Mouse (Mus musculus) ES-E14 (cell line): ENCODE measurements at regions not wholly inside any gene's neighbourhood (a gene's known extent, or its start where the extent isn't known, plus 50 kb on each side); places are given as distances from the start of the nearest gene placed in this dataset.

Experiments used
- CHD2 ChIP-seq: IDR thresholded peaks from 2 replicates; pipeline ENCODE4 v1.6.1; 2014; ENCODE audit warnings: mild to moderate bottlenecking, low read depth, low read length, inconsistent platforms
- HCFC1 ChIP-seq: IDR thresholded peaks from 2 replicates; pipeline ENCODE4 v1.6.1; 2012; ENCODE audit warnings: low read length, inconsistent platforms, borderline replicate concordance; ENCODE audit not compliant: insufficient read depth
- MAFK ChIP-seq: IDR thresholded peaks from 2 replicates; pipeline ENCODE4 v1.6.1; 2014; ENCODE audit warnings: mild to moderate bottlenecking, low read depth, low read length, inconsistent platforms; ENCODE audit not compliant: insufficient read depth
- ZC3H11A ChIP-seq: IDR thresholded peaks from 2 replicates; pipeline ENCODE4 v1.6.1; 2012; ENCODE audit warnings: low read depth, mild to moderate bottlenecking, inconsistent platforms, low read length, borderline replicate concordance

DNA sequence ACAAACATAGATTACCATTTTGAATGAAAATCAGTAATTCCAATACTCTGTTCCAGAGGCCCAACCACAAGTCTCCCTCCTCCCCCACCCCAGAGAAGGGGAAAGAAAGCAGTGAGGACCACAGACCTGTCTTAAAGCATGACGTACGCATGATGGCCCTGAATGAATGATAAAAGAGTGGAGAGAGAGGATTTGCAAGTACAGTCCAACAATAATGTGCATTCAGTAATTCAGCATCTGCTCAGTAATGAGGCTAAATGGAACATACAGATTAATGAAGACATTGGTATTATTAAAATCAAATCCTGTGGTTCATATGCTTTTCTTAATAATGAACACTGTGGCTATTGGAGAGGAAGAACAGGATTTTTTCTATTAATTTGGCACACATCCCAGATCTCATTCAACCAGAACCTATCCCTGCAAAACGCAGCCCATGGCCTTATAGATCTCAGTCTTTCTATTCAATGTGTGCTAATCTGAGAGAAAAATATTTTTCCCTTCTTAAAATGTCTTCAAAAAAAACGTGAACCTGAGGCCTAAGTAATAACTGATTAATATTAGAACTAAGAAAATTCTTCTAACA, 430.7 kb upstream of the Tbc1d2b start:
- no peak for TF ChIP-seq HCFC1
- TF ChIP-seq CHD2 = no peak
- TF ChIP-seq ZC3H11A = no peak
- no peak for TF ChIP-seq MAFK
